8 mouse cellular contexts compared by ENCODE assay signal in the genomic region with DNA sequence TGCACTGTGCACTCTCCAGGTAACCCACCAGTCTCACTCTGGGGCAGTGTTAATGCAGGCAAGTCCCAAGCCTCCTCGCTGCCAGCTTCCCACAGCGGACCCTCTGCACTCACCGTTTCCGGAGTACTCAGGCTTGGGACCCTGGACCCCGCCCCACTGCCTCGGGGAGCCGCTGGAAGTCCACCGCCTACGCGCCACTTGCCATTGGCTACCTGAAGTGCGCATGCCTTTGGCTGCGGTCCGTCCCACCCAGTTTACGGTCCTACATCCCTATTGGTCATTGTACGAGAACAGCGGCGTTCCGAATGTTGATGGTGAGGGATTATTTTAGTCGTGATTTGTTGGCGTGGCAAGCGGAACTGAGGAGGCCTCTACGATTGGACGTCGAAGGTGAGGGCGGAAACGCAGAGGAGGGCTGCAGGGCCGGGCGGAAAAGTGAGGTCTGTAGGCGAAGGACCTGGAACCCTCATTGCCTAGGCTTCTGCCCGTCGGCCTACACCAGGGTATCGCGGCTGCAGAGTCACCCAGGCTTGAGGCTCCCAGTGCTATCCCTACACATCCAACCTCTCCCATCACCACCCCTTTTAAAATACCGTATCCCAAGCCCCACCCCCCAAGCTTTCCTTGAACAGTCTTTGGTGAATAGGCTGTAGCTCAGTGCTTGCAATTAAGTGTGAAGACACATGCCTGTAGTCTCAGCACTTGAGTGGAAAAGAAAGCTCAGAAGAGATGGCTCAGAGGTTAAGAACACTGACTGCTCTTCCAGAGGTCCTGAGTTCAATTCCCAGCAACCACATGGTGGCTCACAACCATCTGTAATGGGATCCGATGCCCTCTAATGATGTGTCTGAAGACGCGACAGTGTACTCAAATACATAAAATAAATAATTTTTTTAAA. TPM values are rescaled to one million over a fixed set of nuclear protein-coding genes. Genes with fewer than 3 reads are reported as not detected.
A peak's percentile ranks its signal among the peaks of the same experiment; 100 is the strongest.
DNase-seq lines count a peak whose midpoint lies in the region; ATAC-seq and TF ChIP-seq lines count a peak whose summit lies in the region.

A gene (minus strand): TSS at position 185 of the 898 bp plus-strand sequence.

- H3K4me1 ChIP-seq in ES-Bruce4 (ENCODE audit: control insufficient read depth, insufficient read depth, low read length), result no peaks in the 10 kb centered on the region
- H3K4me1 ChIP-seq in forebrain, embryonic 13.5 days, result peaks cover 7% of the 10 kb centered on the region
- H3K4me1 ChIP-seq in liver, postnatal 0 days (ENCODE audit: insufficient read depth), result peaks cover 14% of the 10 kb centered on the region
- H3K4me1 ChIP-seq in neural tube, embryonic 14.5 days (ENCODE audit: control insufficient read depth, insufficient read depth, low read length), result peaks cover 7% of the 10 kb centered on the region

- 6% methylated on average over 37 of the region's 37 CpGs for WGBS in forebrain, embryonic 13.5 days
- 5% methylated on average over 37 of the region's 37 CpGs for WGBS in large intestine, adult 2 months
- 6% methylated on average over 37 of the region's 37 CpGs for WGBS in liver, postnatal 0 days (ENCODE audit: insufficient replicate concordance)
- 7% methylated on average over 37 of the region's 37 CpGs for WGBS in neural tube, embryonic 14.5 days

- H3K27me3 ChIP-seq in ES-Bruce4 (ENCODE audit: control insufficient read depth, insufficient read depth, low read length, poor library complexity, severe bottlenecking), result no peaks in the 10 kb centered on the region
- H3K27me3 ChIP-seq in forebrain, embryonic 13.5 days, result no peaks in the 10 kb centered on the region
- no peaks in the 10 kb centered on the region for H3K27me3 ChIP-seq in liver, postnatal 0 days (ENCODE audit: insufficient read depth, low read length)
- no peaks in the 10 kb centered on the region for H3K27me3 ChIP-seq in neural tube, embryonic 14.5 days (ENCODE audit: control insufficient read depth, insufficient read depth, low read length)

- peak; percentile 85 for TF ChIP-seq POLR2A in ES-Bruce4 (IDR thresholded peaks at IDR 0.05; ENCODE audit: insufficient read depth, low read length)

- TF ChIP-seq CTCF in ES-Bruce4 (IDR thresholded peaks at IDR 0.05; ENCODE audit: low read depth, low read length), result no peak
- TF ChIP-seq CTCF in liver, postnatal 0 days (IDR thresholded peaks at IDR 0.05; ENCODE audit: low read depth), result no peak

- H3K4me2 ChIP-seq in forebrain, embryonic 13.5 days, result peak within 1 kb of the TSS; percentile 76
- H3K4me2 ChIP-seq in liver, postnatal 0 days (ENCODE audit: low read depth, low read length), result peak within 1 kb of the TSS; percentile 72
- peak within 1 kb of the TSS; percentile 70 for H3K4me2 ChIP-seq in neural tube, embryonic 14.5 days (ENCODE audit: low read depth, low read length)

- peak within 1 kb of the TSS; percentile 6; the same call in 1 of the 2 replicates for H3K27ac ChIP-seq in ES-Bruce4 (ENCODE audit: insufficient read depth, low read length)
- 0 out of 2 replicates have a peak within 1 kb of the TSS, but pooled peaks have one; percentile 45 for H3K27ac ChIP-seq in forebrain, embryonic 13.5 days
- peak within 1 kb of the TSS; percentile 4; the same call in 1 of the 2 replicates for H3K27ac ChIP-seq in liver, postnatal 0 days (ENCODE audit: low read depth)
- peak within 1 kb of the TSS; percentile 60 for H3K27ac ChIP-seq in neural tube, embryonic 14.5 days (ENCODE audit: low read depth, low read length)

- H3K4me3 ChIP-seq in ES-Bruce4 (ENCODE audit: low read depth, low read length), result peak within 1 kb of the TSS; percentile 73
- peak within 1 kb of the TSS; percentile 62 for H3K4me3 ChIP-seq in forebrain, embryonic 13.5 days
- peak within 1 kb of the TSS; percentile 57 for H3K4me3 ChIP-seq in liver, postnatal 0 days (ENCODE audit: low read depth, low read length)
- peak within 1 kb of the TSS; percentile 59 for H3K4me3 ChIP-seq in neural tube, embryonic 14.5 days (ENCODE audit: low read depth, low read length)

- no peak for TF ChIP-seq EP300 in ES-Bruce4 (IDR thresholded peaks at IDR 0.05; ENCODE audit: insufficient read depth, low read depth, low read length)
- no peak for TF ChIP-seq EP300 in liver, postnatal 0 days (IDR thresholded peaks at IDR 0.05; ENCODE audit: low read depth)

- H3K9ac ChIP-seq in ES-Bruce4 (ENCODE audit: low read depth, poor library complexity, severe bottlenecking), result peak within 1 kb of the TSS; percentile 15
- peak within 1 kb of the TSS; percentile 70 for H3K9ac ChIP-seq in forebrain, embryonic 13.5 days
- peak within 1 kb of the TSS; percentile 39 for H3K9ac ChIP-seq in liver, postnatal 0 days (replicated peaks)
- peak within 1 kb of the TSS; percentile 44 for H3K9ac ChIP-seq in neural tube, embryonic 14.5 days (replicated peaks; ENCODE audit: low read depth, low read length)

- DNase-seq in heart, postnatal 10 days, result peak; percentile 95 to 96
- peak; percentile 95 for DNase-seq in large intestine, adult 2 months (ENCODE audit: low read depth, low spot score)
- DNase-seq in liver, postnatal 0 days, result peak; percentile 87
- DNase-seq in testis, postnatal 10 days (ENCODE audit: low spot score), result peak; percentile 89

- ATAC-seq in cerebellum, adult (ENCODE audit: insufficient number of reproducible peaks, low FRiP score, low TSS enrichment), result peak; percentile 98
- ATAC-seq in forebrain, embryonic 13.5 days, result peak; percentile 98
- peak; percentile 96 for ATAC-seq in liver, postnatal 0 days
- ATAC-seq in neural tube, embryonic 14.5 days (ENCODE audit: low read depth), result peak; percentile 98

- intact Hi-C loops in heart, postnatal 10 days (cut with DNase I), result loop anchor here (2.0 kb wide), 1 partner anchor 39 kb away; a partner anchor contains a TSS

- no peaks in the 10 kb centered on the region for H3K36me3 ChIP-seq in ES-Bruce4 (ENCODE audit: control insufficient read depth, insufficient read depth, low read length, poor library complexity, severe bottlenecking)
- H3K36me3 ChIP-seq in forebrain, embryonic 13.5 days (ENCODE audit: poor library complexity, severe bottlenecking), result peaks cover 14% of the 10 kb centered on the region
- H3K36me3 ChIP-seq in liver, postnatal 0 days (replicated peaks; ENCODE audit: insufficient read depth, low read length), result peaks cover 12% of the 10 kb centered on the region; the same call in 1 of the 2 replicates
- H3K36me3 ChIP-seq in neural tube, embryonic 14.5 days (ENCODE audit: control insufficient read depth, insufficient read depth, low read length), result peaks cover 3% of the 10 kb centered on the region; the same call in 1 of the 2 replicates

- no peaks in the 10 kb centered on the region for H3K9me3 ChIP-seq in ES-Bruce4 (replicated peaks; ENCODE audit: control insufficient read depth, insufficient read depth, low read length, poor library complexity, severe bottlenecking)
- no peaks in the 10 kb centered on the region for H3K9me3 ChIP-seq in forebrain, embryonic 13.5 days (replicated peaks)
- no peaks in the 10 kb centered on the region for H3K9me3 ChIP-seq in liver, postnatal 0 days (ENCODE audit: low read length)
- H3K9me3 ChIP-seq in neural tube, embryonic 14.5 days (ENCODE audit: control insufficient read depth, low read length), result no peaks in the 10 kb centered on the region

RNA-seq across cellular contexts. Expression of the gene that starts here (rescaled TPM):
- 15.5 and 17.8 TPM in 2 replicates for polyA plus RNA-seq in ES-Bruce4 (2011; ENCODE audit: insufficient read depth, insufficient read length, low read depth, missing spikeins)
- 9.1 and 11.3 TPM in 2 replicates for polyA plus RNA-seq in forebrain, embryonic 13.5 days (2015; fragmentation: Nextera tagmentation; extraction: Ambion mirVana)
- 1 to 10 TPM; 8.9 to 9.5 TPM for total RNA-seq in heart, postnatal 10 days (2021)
- polyA plus RNA-seq in large intestine, adult 2 months (2012; rRNA removed), result 22.6 and 32.3 TPM in 2 replicates
- 4.5 and 5.4 TPM in 2 replicates for polyA plus RNA-seq in liver, postnatal 0 days (2015; fragmentation: Nextera tagmentation; extraction: Ambion mirVana)
- 7.9 and 10.2 TPM in 2 replicates for polyA plus RNA-seq in neural tube, embryonic 14.5 days (2014; fragmentation: Nextera tagmentation; extraction: Ambion mirVana)

Comparison
In these comparisons a context has a peak if more than half of its experiments do, and no peak if none do; other contexts are left out.
1. Peak in every context shown above with its lines: DNase-seq, ATAC-seq, H3K4me3 ChIP-seq and H3K27ac ChIP-seq.
2. H3K27ac ChIP-seq: peak in every context shown above with its lines; median percentile 60 in neural tube, embryonic 14.5 days; 45 in forebrain, embryonic 13.5 days; 6 in ES-Bruce4; 4 in liver, postnatal 0 days.
3. H3K9ac ChIP-seq: peak in every context shown above with its lines; median percentile 70 in forebrain, embryonic 13.5 days; 44 in neural tube, embryonic 14.5 days; 39 in liver, postnatal 0 days; 15 in ES-Bruce4.